Mouse (Mus musculus): ENCODE measurements around the gene Anp32e. TPM values are rescaled to one million over a fixed set of nuclear protein-coding genes. Genes with fewer than 3 reads are reported as not detected.
"Not testable (repeated sequence)": the region's sequence is repeated elsewhere in the genome, so short reads cannot be mapped to it uniquely, and the experiment has no call there.

The Anp32e gene
- 101 and 132 TPM in 2 replicates for total RNA-seq (2015)
- total RNA-seq (2017): 384 and 526 TPM in 2 replicates

DNA sequence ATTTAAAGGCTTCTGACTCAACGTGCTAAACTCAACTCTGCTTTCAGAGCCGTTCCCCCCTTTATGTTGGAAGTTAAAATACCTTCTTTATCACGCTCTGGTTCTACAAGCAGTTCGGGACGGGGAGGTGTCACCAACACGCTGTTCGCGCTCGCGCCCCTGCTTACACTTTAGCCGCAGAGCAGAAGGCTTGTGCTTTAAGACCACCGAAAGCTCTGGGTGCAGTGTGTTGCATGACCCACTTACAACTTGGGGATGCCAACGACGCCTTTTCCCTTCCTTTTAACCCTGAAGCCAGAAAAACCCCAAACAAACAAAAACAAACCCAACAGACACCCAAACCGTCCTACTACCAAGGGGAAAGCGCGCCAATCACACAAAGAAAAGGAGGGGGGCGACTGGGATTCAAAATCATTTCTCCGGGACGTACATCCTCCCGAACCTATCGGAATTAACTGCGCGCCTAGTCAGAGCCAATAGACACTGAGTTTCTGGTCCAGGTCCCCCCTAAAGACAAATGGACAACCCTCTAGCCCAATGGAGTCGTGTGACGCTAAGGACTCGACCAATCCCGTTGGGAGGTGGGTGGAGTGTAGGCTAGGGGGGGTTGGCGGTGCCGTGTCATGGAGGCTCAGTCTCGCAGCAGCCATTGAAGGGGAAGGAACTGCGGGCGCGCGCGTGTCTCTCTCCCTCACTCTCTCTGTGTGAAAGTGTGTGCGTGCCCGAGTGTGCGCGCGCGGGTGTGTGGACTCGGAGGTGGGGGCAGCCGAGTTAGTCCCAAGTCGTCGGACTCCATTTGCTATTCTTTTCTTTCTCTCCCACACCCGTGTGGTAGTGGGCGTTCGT, at the start of gene Anp32e:
Gene Anp32e (plus strand): TSS at position 589 of the 846 bp plus-strand sequence.
- peak; percentile 93 for ATAC-seq (replicated peaks; ENCODE audit: poor library complexity)

- peak; percentile 97 for ATAC-seq (replicated peaks; ENCODE audit: poor library complexity)
Measured at GRCm38 (mm10) chr3:95881979-95882815, 46.8 kb upstream of the Anp32e start, which contains the start of gene Ciart. TSS of gene Ciart (minus strand) at chr3:95882251.

DNA sequence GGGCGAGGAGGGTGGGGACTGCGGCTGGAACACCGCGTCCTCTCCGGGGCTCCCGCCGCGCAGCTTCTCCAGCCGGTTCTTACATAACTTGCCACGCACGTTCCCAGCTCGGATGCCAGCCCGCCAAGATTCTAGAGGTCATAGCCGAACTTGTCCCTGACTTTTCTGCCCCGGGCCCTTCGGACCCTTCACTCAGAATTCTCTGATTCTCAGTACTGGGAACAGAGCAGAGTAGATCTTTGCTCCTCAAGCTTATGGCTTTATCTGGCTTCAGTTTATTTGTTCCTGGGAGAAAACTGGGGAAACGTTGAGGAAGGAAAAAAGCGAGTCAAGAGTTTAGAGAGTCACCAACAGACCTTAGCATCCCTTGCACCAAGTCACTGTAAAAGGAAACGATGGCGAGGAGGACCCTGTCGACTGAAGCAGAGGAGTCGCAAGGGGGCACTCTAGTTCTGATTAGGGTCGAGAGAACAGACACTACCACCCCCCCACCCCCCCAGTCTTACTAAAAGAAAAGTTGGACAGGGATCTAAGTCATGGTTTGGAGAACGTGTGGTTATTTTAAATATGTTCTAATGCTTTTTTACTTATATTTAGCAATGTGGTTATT, 46.1 kb upstream of the Anp32e start:
- peak; percentile 30; the same call in 1 of the 2 replicates for ATAC-seq (replicated peaks; ENCODE audit: poor library complexity)

GRCm38 (mm10) chr3:95884400-95884799, 44.6 kb upstream of the Anp32e start:
- ATAC-seq (replicated peaks; ENCODE audit: poor library complexity): no peak

- no peak for ATAC-seq (replicated peaks; ENCODE audit: poor library complexity)
Measured at GRCm38 (mm10) chr3:95887596-95887995, 41.5 kb upstream of the Anp32e start.

DNA sequence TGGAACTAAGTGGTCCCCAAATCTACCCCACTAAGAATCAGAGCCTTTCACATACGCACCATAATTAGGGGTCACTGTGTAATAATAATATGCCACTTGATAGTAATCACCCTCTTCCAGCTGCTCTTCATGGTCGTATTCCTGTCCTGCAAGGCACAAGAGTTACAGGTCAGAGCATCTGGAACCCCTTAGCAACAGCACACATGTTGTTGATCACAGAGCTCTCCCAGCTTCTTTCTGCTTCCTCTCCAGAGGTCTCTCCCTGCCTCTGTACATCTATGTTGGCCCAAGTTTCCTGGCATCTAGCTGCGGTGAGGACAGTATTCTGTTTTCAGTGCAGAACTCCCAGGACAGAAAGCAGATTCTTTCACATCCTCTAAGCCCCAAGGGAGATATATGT, 39.4 kb upstream of the Anp32e start:
- no peak for ATAC-seq (replicated peaks; ENCODE audit: poor library complexity)

DNA sequence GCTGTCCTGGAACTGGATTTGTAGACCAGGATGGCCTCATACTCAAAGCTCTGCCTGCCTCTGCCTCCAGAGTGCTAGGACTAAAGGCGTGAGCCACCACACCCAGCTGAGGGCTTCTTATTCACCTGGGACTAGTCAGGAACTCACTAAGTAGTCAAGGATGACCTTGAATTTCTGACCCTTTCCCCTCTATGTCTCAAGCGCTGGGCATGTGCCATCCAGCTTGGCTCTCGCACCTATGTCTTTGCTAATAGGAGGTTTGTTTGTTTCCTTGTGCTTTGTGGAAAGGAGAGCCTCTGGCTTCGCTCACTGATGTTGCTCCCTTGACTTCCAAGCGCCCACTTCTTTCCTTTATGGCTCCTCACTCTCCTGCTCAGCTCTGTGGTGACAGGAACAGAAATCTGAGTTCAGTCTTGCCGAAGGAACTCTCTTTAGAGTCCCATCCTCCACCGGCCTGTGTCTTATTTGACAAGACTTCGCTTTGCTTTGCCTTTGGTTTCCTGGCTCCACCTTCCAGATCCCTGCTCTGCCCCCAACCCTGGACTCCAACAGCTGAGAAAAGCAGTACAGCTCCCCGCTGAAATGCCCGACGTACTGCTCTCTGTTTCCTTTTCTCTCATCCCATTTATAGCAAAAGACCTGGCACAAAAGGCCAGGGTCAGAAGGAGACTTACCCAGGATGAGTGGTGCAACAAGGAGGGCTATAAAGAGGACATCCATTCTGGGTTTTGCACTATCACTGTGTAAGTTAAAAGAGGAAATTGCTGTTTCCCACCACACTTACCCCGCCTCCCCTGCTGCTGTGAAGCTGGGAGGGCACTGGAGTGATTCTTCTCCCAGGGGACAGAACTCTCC, 37.6 kb upstream of the Anp32e start, which contains the start of gene BC028528:
Gene BC028528 (minus strand): TSS at position 795 of the 855 bp plus-strand sequence.
- peak; percentile 53 for ATAC-seq (replicated peaks; ENCODE audit: poor library complexity)

DNA sequence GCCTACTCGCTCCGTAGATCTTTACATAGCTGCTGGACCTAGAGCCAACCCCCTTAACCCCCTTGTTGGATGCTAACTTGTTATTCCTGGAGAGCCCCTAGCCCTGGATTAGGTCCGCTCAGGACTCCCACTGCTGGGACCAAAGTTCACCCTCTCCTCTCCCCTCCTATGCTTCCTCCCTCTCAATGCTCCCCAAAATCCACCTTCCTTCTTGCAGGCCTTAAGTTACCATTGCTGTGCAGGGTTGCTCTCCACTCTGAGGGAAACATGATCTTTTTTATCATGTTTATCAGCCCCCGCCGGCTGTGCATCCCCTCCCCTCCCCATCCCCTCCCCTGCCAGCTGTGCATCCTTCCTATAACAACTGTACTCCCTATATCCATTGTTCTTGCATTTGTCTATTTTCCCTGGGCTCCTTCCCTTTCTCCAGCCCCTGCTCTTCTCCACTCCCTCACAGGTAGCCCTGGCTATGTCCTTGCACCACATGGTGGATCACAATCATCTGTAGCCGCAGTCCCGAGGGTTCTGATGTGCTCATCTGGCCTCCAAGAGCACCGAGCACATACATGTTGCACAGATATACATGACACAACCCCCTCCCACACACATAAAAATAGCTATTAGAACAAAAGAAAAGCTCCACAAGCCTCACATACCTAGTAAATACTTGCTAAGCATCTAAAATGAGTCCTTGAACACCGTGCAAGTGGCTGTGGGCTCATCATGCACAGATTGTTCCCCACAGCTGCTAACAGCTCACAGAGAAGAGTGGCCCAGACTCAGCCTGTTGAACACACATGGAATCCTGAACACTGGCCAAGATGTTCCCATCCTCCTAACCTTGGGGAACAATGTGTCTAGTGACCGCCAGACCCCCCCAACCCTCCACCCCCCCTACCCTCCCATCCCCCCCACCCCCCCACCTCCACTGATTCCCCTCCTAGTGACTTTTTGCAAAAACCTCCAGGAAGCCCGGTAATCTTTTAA, 36.7 kb upstream of the Anp32e start:
- no peak for ATAC-seq (replicated peaks; ENCODE audit: poor library complexity)

DNA sequence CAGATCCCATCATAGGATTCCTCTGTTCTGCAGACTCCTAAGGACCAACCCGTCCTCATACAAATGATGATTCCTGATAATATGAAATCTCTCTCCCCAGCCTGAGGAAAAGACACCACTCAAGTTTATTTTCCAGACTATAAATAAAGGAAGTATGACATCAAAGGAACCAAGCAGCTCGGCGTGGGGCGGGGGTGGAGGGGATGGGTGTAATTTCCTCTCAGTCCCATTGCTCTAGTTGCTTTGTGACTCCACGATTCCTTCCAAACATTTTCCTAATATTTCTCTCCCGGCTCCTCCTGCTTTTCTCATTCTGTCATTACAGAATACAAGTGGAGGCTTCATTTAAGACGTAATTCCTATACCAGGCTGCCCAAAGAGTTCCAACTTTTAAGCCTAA, 35.9 kb upstream of the Anp32e start:
- ATAC-seq (replicated peaks; ENCODE audit: poor library complexity): no peak

- peak; percentile 94 for ATAC-seq (replicated peaks; ENCODE audit: poor library complexity)
Measured at GRCm38 (mm10) chr3:95893606-95894316, 35.3 kb upstream of the Anp32e start, which contains the start of gene Aph1a. TSS of gene Aph1a (plus strand) at chr3:95893969.

GRCm38 (mm10) chr3:95894317-95895160, 34.5 kb upstream of the Anp32e start:
- ATAC-seq (replicated peaks; ENCODE audit: poor library complexity): no peak

DNA sequence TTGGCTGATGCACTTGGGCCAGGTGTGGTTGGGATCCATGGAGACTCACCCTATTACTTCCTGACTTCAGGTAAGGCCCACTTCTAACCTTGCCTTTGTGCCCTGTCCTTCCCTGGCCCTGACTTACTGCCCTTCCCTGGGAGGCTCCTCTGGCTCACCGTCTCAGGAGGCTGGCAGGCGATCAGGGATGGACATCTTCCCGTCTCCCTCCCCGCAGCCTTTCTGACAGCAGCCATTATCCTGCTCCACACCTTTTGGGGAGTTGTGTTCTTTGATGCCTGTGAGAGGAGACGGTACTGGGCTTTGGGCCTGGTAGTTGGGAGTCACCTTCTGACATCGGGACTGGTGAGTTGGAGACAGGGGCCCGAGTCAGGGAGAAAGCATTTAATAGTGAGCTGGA, 33.5 kb upstream of the Anp32e start:
- ATAC-seq (replicated peaks; ENCODE audit: poor library complexity): not testable (repeated sequence)

GRCm38 (mm10) chr3:95899800-95900524, 29.1 kb upstream of the Anp32e start:
- no peak for ATAC-seq (replicated peaks; ENCODE audit: poor library complexity)

- no peak for ATAC-seq (replicated peaks; ENCODE audit: poor library complexity)
Measured at GRCm38 (mm10) chr3:95901616-95902372, 27.3 kb upstream of the Anp32e start.

GRCm38 (mm10) chr3:95902373-95902625, 26.7 kb upstream of the Anp32e start:
- ATAC-seq (replicated peaks; ENCODE audit: poor library complexity): no peak

- ATAC-seq (replicated peaks; ENCODE audit: poor library complexity): no peak
Measured at GRCm38 (mm10) chr3:95902643-95903042, 26.4 kb upstream of the Anp32e start.
